Mouse (Mus musculus) myocyte (in vitro differentiated cells): ENCODE data around the gene Stx17. TPM values are rescaled to one million over a fixed set of nuclear protein-coding genes. Genes with fewer than 3 reads are reported as not detected.
A peak's percentile ranks its signal among the peaks of the same experiment; 100 is the strongest.

Experiments used
- H3K27me3 ChIP-seq: one replicate; pipeline ENCODE4 v1.6.1; 2011; ENCODE audit not compliant: control insufficient read depth, insufficient read depth, insufficient read length
- H3K36me3 ChIP-seq: one replicate; pipeline ENCODE4 v1.6.1; 2011; ENCODE audit not compliant: control insufficient read depth, insufficient read depth
- H3K4me2 ChIP-seq: one replicate; pipeline ENCODE4 v1.6.1; 2011; ENCODE audit warnings: low read depth, control low read depth
- H3K4me3 ChIP-seq: one replicate; pipeline ENCODE4 v1.5.1; 2011; ENCODE audit warnings: mild to moderate bottlenecking, control low read depth, moderate library complexity
- H3K79me2 ChIP-seq: one replicate; pipeline ENCODE4 v1.6.1; 2011; ENCODE audit not compliant: control insufficient read depth, insufficient read depth
- H3ac ChIP-seq: one replicate; pipeline ENCODE4 v1.6.1; 2011; ENCODE audit not compliant: control insufficient read depth, insufficient read length
- CEBPB ChIP-seq: IDR thresholded peaks from 2 replicates; pipeline ENCODE4 v1.6.1; 2011; ENCODE audit warnings: mild to moderate bottlenecking, moderate library complexity; ENCODE audit not compliant: poor library complexity, insufficient read depth, severe bottlenecking
- E2F4 ChIP-seq: IDR thresholded peaks from one replicate; pipeline ENCODE4 v1.6.1; 2011; ENCODE audit warnings: mild to moderate bottlenecking, control low read depth, moderate library complexity; ENCODE audit not compliant: insufficient read depth
- MAX ChIP-seq: IDR thresholded peaks from one replicate; pipeline ENCODE4 v1.6.1; 2011; ENCODE audit warnings: low read depth, mild to moderate bottlenecking, control low read depth
- MYOD1 ChIP-seq, 3 experiments: IDR thresholded peaks; one replicate each; pipeline ENCODE4 v1.6.1; 2011; ENCODE audit warnings: control low read depth in 2 of 3, low read depth in 2 of 3, mild to moderate bottlenecking in 2 of 3, moderate library complexity in 1 of 3; ENCODE audit not compliant: insufficient read length in 2 of 3, control insufficient read depth in 1 of 3
- MYOG ChIP-seq, 3 experiments: IDR thresholded peaks; one replicate each; pipeline ENCODE4 v1.6.1; 2011; ENCODE audit warnings: control low read depth in 2 of 3, low read depth in 2 of 3, mild to moderate bottlenecking in 2 of 3; ENCODE audit not compliant: insufficient read length in 2 of 3, control insufficient read depth in 1 of 3, insufficient read depth in 1 of 3
- POLR2A ChIP-seq: IDR thresholded peaks from one replicate; pipeline ENCODE4 v1.6.1; 2011; ENCODE audit warnings: low read depth, mild to moderate bottlenecking, control low read depth, moderate library complexity; ENCODE audit not compliant: insufficient read length
- POLR2AphosphoS2 ChIP-seq: IDR thresholded peaks from one replicate; pipeline ENCODE4 v1.6.1; 2011; ENCODE audit warnings: low read depth, control low read depth; ENCODE audit not compliant: insufficient read length
- REST ChIP-seq: IDR thresholded peaks from one replicate; pipeline ENCODE4 v1.6.1; 2011; ENCODE audit warnings: mild to moderate bottlenecking, control low read depth, moderate library complexity; ENCODE audit not compliant: insufficient read depth, insufficient read length
- SRF ChIP-seq: IDR thresholded peaks from one replicate; pipeline ENCODE4 v1.6.1; 2011; ENCODE audit warnings: low read depth; ENCODE audit not compliant: control insufficient read depth, insufficient read length
- TCF12 ChIP-seq: IDR thresholded peaks from one replicate; pipeline ENCODE4 v1.6.1; 2011; ENCODE audit warnings: mild to moderate bottlenecking, control low read depth; ENCODE audit not compliant: poor library complexity, insufficient read depth, severe bottlenecking
- TCF3 ChIP-seq: IDR thresholded peaks from one replicate; pipeline ENCODE4 v1.6.1; 2011; ENCODE audit warnings: low read depth, control low read depth; ENCODE audit not compliant: insufficient read length
- USF1 ChIP-seq: IDR thresholded peaks from one replicate; pipeline ENCODE4 v1.6.1; 2011; ENCODE audit warnings: low read depth, mild to moderate bottlenecking, control low read depth, moderate library complexity
- polyA plus RNA-seq: library from polyadenylated mRNA; unstranded; fragments of >200 nt; fragmentation: generic; extraction: Trizol; gene quantifications from one replicate; pipeline ENCODE4 v1.2.1, GENCODE M21; 2012; ENCODE audit warnings: missing spikeins

Stx17 gene
- polyA plus RNA-seq, 1 experiment = 7.4 TPM

GRCm38 (mm10) chr4:48116191-48116590 lies 8.5 kb upstream of the Stx17 start:
- Histone ChIP-seq H3K79me2 (no peaks in the 10 kb centered on the region), H3ac (no peak overlapping the region), H3K4me2 (no peak overlapping the region), H3K27me3 (no peaks in the 10 kb centered on the region), H3K36me3 (no peaks in the 10 kb centered on the region), H3K4me3 (no peak overlapping the region)
- no peak for TF ChIP-seq TCF3

- peak overlapping the region; percentile 29 for H3K4me3 ChIP-seq
- no peaks in the 10 kb centered on the region for H3K36me3 ChIP-seq
- TF ChIP-seq MAX = no peak
- no peak for TF ChIP-seq TCF3
- no peak for TF ChIP-seq POLR2A
- TF ChIP-seq E2F4 = no peak
- TF ChIP-seq MYOG (IDR thresholded peaks at IDR 0.05; ENCODE audit: control insufficient read depth in 1 of 3, insufficient read depth in 1 of 3, insufficient read length in 2 of 3, low read depth in 2 of 3) = no peak
- TF ChIP-seq USF1 = no peak
- TF ChIP-seq POLR2AphosphoS2 = no peak
- no peak for TF ChIP-seq TCF12
- no peak for TF ChIP-seq CEBPB
- no peak for TF ChIP-seq MYOD1 (IDR thresholded peaks at IDR 0.05; ENCODE audit: control insufficient read depth in 1 of 3, insufficient read length in 2 of 3, low read depth in 2 of 3)
- TF ChIP-seq REST = no peak
- no peak for TF ChIP-seq SRF
- H3K79me2 ChIP-seq = peaks cover 4% of the 10 kb centered on the region
- H3K4me2 ChIP-seq = peak overlapping the region; percentile 73
- H3K27me3 ChIP-seq = no peaks in the 10 kb centered on the region
- H3ac ChIP-seq = peak overlapping the region; percentile 26
Observed at GRCm38 (mm10) chr4:48124416-48124772, 321 bp upstream of the Stx17 start.

- Histone ChIP-seq H3K79me2 (peaks cover 4% of the 10 kb centered on the region), H3K4me3 (no peak overlapping the region), H3K4me2 (no peak overlapping the region), H3K36me3 (no peaks in the 10 kb centered on the region), H3K27me3 (no peaks in the 10 kb centered on the region), H3ac (no peak overlapping the region)
- TF ChIP-seq CEBPB (no peak), MAX (no peak), POLR2A (no peak), TCF3 (no peak)
Observed at GRCm38 (mm10) chr4:48130314-48130713, 5.6 kb downstream of the Stx17 start.

- Histone ChIP-seq H3K4me2 (no peak overlapping the region), H3K4me3 (no peak overlapping the region), H3K27me3 (no peaks in the 10 kb centered on the region), H3ac (no peak overlapping the region), H3K79me2 (no peaks in the 10 kb centered on the region), H3K36me3 (no peaks in the 10 kb centered on the region)
- TF ChIP-seq TCF3 (no peak), MYOG (IDR thresholded peaks at IDR 0.05; ENCODE audit: control insufficient read depth in 1 of 3, insufficient read depth in 1 of 3, insufficient read length in 2 of 3, low read depth in 2 of 3) (no peak), REST (no peak), POLR2AphosphoS2 (no peak)
Observed at GRCm38 (mm10) chr4:48131606-48132005, 6.9 kb downstream of the Stx17 start.

- Histone ChIP-seq H3K4me3 (no peak overlapping the region), H3K4me2 (no peak overlapping the region), H3K27me3 (no peaks in the 10 kb centered on the region), H3ac (no peak overlapping the region), H3K79me2 (no peaks in the 10 kb centered on the region), H3K36me3 (no peaks in the 10 kb centered on the region)
- no peak for TF ChIP-seq POLR2A
- no peak for TF ChIP-seq REST
- TF ChIP-seq TCF12 = no peak
- TF ChIP-seq SRF = no peak
- TF ChIP-seq MYOG (IDR thresholded peaks at IDR 0.05; ENCODE audit: control insufficient read depth in 1 of 3, insufficient read depth in 1 of 3, insufficient read length in 2 of 3, low read depth in 2 of 3) = no peak
- TF ChIP-seq TCF3 = no peak
- TF ChIP-seq MAX = no peak
- no peak for TF ChIP-seq MYOD1 (IDR thresholded peaks at IDR 0.05; ENCODE audit: control insufficient read depth in 1 of 3, insufficient read length in 2 of 3, low read depth in 2 of 3)
- TF ChIP-seq USF1 = no peak
- TF ChIP-seq CEBPB = no peak
- no peak for TF ChIP-seq POLR2AphosphoS2
- no peak for TF ChIP-seq E2F4
Observed at GRCm38 (mm10) chr4:48132721-48133120, 8.0 kb downstream of the Stx17 start.
